Mouse (Mus musculus) brain, embryonic 14.5 days (tissue): ENCODE data around the gene Usp7. TPM values are rescaled to one million over a fixed set of nuclear protein-coding genes. Genes with fewer than 3 reads are reported as not detected.

Experiments
- DNase-seq: peaks from one replicate; pipeline ENCODE4 v3.0.0-alpha.2; 2011; ENCODE audit warnings: low read depth
- CTCF ChIP-seq: fragments of 200-500 bp; IDR thresholded peaks from 2 replicates; pipeline ENCODE4 v1.5.1; 2012; ENCODE audit warnings: inconsistent platforms, mild to moderate bottlenecking, moderate library complexity, borderline replicate concordance; ENCODE audit not compliant: insufficient read depth, insufficient read length; ENCODE audit errors: extremely low read depth
- POLR2A ChIP-seq: fragments of 200-500 bp; IDR thresholded peaks from 2 replicates; pipeline ENCODE4 v1.6.1; 2012; ENCODE audit warnings: mild to moderate bottlenecking, inconsistent platforms, borderline replicate concordance; ENCODE audit not compliant: poor library complexity, insufficient read depth, insufficient read length, severe bottlenecking; ENCODE audit errors: extremely low read depth
- polyA plus RNA-seq: library from polyadenylated mRNA; depleted of rRNA; stranded (reverse); fragments of >200 nt; gene quantifications from 2 replicates; pipeline ENCODE4 v1.2.3, GENCODE M21; 2012; rRNA removed

The Usp7 gene
- 103 and 127 TPM in 2 replicates for polyA plus RNA-seq

- TF ChIP-seq POLR2A = no peak
- no peak for TF ChIP-seq CTCF
- no peak for DNase-seq
Observed at GRCm38 (mm10) chr16:8791949-8792557, at the start of gene Usp7. Gene Usp7 (minus strand): TSS chr16:8792308.

DNA sequence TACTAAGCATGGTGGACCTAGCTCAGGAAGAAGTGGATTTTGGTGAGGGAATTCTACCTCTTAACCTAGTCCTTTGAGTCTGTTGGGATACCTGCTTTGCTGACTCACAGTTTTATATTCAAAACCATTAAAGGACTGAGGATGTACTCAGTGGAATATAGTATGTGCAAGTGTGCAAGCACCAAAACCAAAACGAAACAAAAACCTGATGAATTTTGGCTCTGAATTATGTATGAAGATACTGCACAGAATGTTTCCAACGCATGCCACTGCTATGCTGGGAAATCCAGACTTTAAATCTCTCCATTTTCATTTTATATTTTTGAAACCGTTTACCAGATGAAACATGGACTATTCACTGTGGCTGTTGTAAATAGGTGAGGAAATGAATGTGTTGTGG is 48.4 kb upstream of the Usp7 start:
- TF ChIP-seq POLR2A (no peak), CTCF (no peak)
- no peak for DNase-seq

DNA sequence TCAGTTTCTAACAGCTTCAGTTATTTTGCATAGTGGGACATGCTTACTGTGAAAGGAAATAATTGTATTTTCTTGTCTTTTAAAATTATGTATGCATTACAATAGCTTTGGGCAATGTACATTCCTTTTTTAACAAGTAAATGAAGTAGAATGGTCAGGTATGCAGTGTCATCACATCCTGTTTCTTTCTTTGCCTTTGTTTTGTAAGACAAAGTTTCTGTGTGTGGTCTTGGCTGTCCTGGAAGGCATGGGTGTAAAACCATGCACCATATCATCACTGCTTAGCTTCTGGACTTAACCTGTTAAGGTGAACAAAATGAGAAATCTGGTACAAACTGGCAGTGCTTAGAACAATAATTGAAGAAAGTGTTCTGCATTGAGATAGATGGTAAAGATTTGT is 46.8 kb upstream of the Usp7 start:
- no peak for TF ChIP-seq POLR2A
- no peak for TF ChIP-seq CTCF
- DNase-seq = no peak

- TF ChIP-seq POLR2A = no peak
- no peak for TF ChIP-seq CTCF
- DNase-seq = no peak
Observed at GRCm38 (mm10) chr16:8837595-8837994, 45.5 kb upstream of the Usp7 start.

DNA sequence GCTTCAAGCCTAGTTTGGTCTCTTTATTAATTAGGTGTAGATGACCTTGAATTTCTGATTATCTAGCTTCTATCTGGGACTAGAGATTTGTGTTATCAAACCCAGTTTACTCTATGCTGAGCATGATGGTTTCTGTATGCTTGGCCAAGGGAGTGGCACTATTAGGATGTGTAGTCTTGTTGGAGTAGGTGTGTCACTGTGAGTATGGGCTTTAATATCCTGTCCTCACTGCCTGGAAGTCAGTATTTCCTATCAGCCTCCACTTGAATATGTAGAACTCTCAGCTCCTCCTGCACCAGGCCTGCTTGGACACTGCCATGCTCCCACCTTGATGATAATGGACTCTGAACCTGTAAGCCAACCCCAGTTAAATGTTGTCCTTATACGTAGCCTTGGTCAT is 44.8 kb upstream of the Usp7 start:
- TF ChIP-seq POLR2A (no peak), CTCF (no peak)
- DNase-seq = no peak

GRCm38 (mm10) chr16:8831241-8831640 is 39.1 kb upstream of the Usp7 start:
- DNase-seq = peak; percentile 39
- no peak for TF ChIP-seq CTCF
- no peak for TF ChIP-seq POLR2A

GRCm38 (mm10) chr16:8830431-8831211 is 38.5 kb upstream of the Usp7 start:
- TF ChIP-seq POLR2A = no peak
- TF ChIP-seq CTCF = no peak
- peak; percentile 65 for DNase-seq

- TF ChIP-seq POLR2A (peak; percentile 99), CTCF (no peak)
- DNase-seq = peak; percentile 100
Observed at GRCm38 (mm10) chr16:8829564-8830359, 37.7 kb upstream of the Usp7 start, which contains the start of gene 1810013L24Rik. Gene 1810013L24Rik (plus strand): TSS chr16:8830100.

GRCm38 (mm10) chr16:8828636-8829563 is 36.8 kb upstream of the Usp7 start:
- peak; percentile 76 for DNase-seq
- no peak for TF ChIP-seq POLR2A
- TF ChIP-seq CTCF = peak; percentile 47

DNA sequence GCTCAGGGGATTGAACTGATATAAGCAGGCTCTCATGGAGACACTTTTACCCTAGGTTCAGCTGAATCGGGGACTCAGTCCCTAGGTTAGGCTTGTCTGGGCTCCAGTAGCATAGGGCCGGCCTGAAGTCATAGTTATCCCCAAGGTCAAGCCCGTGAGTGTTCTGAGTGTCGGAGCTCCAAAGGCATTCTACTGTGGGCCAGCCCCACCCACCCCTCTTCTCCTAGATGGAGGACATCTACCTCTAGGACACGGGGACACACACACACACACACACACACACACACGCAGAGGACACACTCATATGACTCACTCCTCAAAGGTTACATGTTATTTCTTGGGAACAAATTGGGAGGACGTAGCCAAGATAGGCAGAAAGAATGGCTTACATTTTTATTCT is 35.3 kb upstream of the Usp7 start:
- no peak for TF ChIP-seq POLR2A
- TF ChIP-seq CTCF = no peak

More for the DNA sequence above, 35.3 kb upstream of the Usp7 start:
- DNase-seq = no peak
